Mouse (Mus musculus): ENCODE data around the gene Qtrt1. TPM values are rescaled to one million over a fixed set of nuclear protein-coding genes. Genes with fewer than 3 reads are reported as not detected.

Qtrt1 gene
- total and polyA plus RNA-seq, 2 experiments, result 5.6 to 15.7 TPM

DNA sequence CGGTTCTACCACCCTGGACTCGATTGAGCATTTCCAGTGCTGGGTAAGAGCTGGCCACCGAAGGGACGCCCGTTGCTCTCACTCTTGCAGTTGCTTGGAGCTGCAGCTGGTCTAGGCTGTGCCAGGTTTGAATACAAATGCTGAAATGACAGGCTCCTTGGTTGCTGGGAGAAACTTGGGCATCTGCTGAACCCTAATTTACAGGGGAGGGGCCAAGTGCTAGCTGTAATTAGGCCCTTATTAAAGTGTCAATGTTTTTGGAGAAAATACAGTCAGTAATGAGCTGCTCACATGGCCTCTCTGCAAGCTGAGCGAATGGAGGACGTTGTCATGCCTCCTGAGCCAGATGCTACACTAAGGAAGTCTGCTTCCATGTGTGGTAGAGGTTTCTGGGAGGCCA is 19.1 kb downstream of the Qtrt1 start:
- no peak overlapping the region for H3K27ac ChIP-seq (replicated peaks; ENCODE audit: insufficient read depth, low read depth, low read length)
- no peaks in the 10 kb centered on the region for H3K36me3 ChIP-seq (ENCODE audit: control insufficient read depth, insufficient read depth, low read length)
- H3K4me1 ChIP-seq (ENCODE audit: control insufficient read depth, insufficient read depth, low read length), result peaks cover 43% of the 10 kb centered on the region
- DNase-seq (ENCODE audit: extremely low read depth, low read depth, low spot score), result no peak
- no peak overlapping the region for H3K9ac ChIP-seq (ENCODE audit: low read depth, low read length)
- peaks cover 75% of the 10 kb centered on the region for H3K79me2 ChIP-seq (ENCODE audit: control insufficient read depth, insufficient read depth, low read length)
- TF ChIP-seq POLR2A (IDR thresholded peaks at IDR 0.05; ENCODE audit: extremely low read depth, insufficient read depth, low read length) (no peak), CTCF (IDR thresholded peaks at IDR 0.05; ENCODE audit: low read depth, low read length) (no peak)
- H3K4me3 ChIP-seq (ENCODE audit: insufficient read depth, low read depth, low read length), result no peak overlapping the region
- no peaks in the 10 kb centered on the region for H3K27me3 ChIP-seq (ENCODE audit: control insufficient read depth, insufficient read depth, low read length)
- WGBS, result 88% methylated on average over 7 of the region's 7 CpGs

DNA sequence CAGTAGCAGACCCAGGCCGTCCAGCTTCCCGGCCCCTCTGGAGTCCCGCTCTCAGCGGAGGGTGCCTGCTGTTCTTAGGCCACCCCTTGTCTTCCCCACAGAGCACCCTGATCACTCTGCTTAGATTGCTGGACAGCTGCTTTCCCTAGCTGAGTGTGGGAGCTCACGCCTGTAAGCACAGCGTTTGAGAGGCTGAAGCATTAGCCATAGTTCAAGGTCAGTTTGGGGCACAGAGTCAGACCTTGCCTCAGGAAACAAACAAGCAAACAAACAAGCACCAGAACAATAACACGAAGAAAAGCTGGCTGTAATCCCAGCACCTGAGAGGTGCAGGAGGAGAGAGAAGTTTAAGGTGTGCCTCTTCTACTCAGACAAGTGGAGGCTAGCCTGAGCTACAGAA is 20.4 kb downstream of the Qtrt1 start:
- no peaks in the 10 kb centered on the region for H3K27me3 ChIP-seq (ENCODE audit: control insufficient read depth, insufficient read depth, low read length)
- peaks cover 74% of the 10 kb centered on the region for H3K79me2 ChIP-seq (ENCODE audit: control insufficient read depth, insufficient read depth, low read length)
- H3K4me1 ChIP-seq (ENCODE audit: control insufficient read depth, insufficient read depth, low read length), result peaks cover 44% of the 10 kb centered on the region
- DNase-seq (ENCODE audit: extremely low read depth, low read depth, low spot score), result peak; percentile 56
- no peak overlapping the region for H3K4me3 ChIP-seq (ENCODE audit: insufficient read depth, low read depth, low read length)
- WGBS, result 62% methylated on average over 7 of the region's 7 CpGs
- no peak overlapping the region for H3K9ac ChIP-seq (ENCODE audit: low read depth, low read length)
- no peak overlapping the region for H3K27ac ChIP-seq (replicated peaks; ENCODE audit: insufficient read depth, low read depth, low read length)
- TF ChIP-seq POLR2A (IDR thresholded peaks at IDR 0.05; ENCODE audit: extremely low read depth, insufficient read depth, low read length), result no peak
- no peak for TF ChIP-seq CTCF (IDR thresholded peaks at IDR 0.05; ENCODE audit: low read depth, low read length)
- H3K36me3 ChIP-seq (ENCODE audit: control insufficient read depth, insufficient read depth, low read length), result no peaks in the 10 kb centered on the region

DNA sequence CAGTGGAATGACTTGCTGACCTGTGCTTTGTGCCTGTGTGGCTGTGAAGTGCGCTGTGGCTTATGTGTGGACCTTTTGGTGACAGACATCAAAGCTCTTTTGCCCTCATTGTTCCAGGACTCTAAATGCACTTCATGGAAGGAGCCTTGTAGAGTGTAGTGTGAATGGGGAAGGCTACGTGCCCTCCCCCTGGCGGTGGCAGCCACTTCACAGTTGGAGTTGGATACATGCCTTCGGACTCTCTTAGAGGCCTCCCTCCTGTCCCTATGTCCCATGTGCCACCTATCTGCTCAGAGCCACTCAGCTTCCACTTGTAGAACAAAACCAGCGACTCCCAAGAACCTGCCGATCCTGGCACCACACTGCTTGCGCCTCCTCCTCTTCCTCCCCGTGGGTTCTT is 22.1 kb downstream of the Qtrt1 start:
- no peaks in the 10 kb centered on the region for H3K36me3 ChIP-seq (ENCODE audit: control insufficient read depth, insufficient read depth, low read length)
- no peak for DNase-seq (ENCODE audit: extremely low read depth, low read depth, low spot score)
- 89% methylated on average over 8 of the region's 8 CpGs for WGBS
- peaks cover 43% of the 10 kb centered on the region for H3K4me1 ChIP-seq (ENCODE audit: control insufficient read depth, insufficient read depth, low read length)
- H3K79me2 ChIP-seq (ENCODE audit: control insufficient read depth, insufficient read depth, low read length), result peaks cover 75% of the 10 kb centered on the region
- no peak overlapping the region for H3K4me3 ChIP-seq (ENCODE audit: insufficient read depth, low read depth, low read length)
- TF ChIP-seq CTCF (IDR thresholded peaks at IDR 0.05; ENCODE audit: low read depth, low read length), result no peak
- TF ChIP-seq POLR2A (IDR thresholded peaks at IDR 0.05; ENCODE audit: extremely low read depth, insufficient read depth, low read length), result no peak
- no peak overlapping the region for H3K9ac ChIP-seq (ENCODE audit: low read depth, low read length)
- H3K27ac ChIP-seq (replicated peaks; ENCODE audit: insufficient read depth, low read depth, low read length), result no peak overlapping the region
- no peaks in the 10 kb centered on the region for H3K27me3 ChIP-seq (ENCODE audit: control insufficient read depth, insufficient read depth, low read length)

DNA sequence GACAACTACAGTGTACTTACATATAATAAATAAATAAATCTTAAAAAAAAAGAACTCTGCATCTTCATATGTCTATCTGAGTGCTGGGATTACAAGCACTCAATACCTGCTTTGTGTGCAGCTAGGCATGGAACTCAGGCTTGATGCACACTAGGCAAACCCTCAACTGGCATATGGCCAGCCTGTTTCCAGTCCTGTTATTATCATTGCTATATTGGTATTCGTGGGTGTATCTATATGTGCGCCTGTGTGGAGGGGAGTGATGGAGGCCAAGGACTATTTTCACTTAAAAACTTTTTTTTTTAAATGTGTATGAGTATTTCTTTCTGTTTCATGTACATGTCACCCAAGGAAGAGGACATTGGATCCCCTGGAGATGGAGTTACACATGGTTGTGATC is 22.8 kb downstream of the Qtrt1 start:
- DNase-seq (ENCODE audit: extremely low read depth, low read depth, low spot score), result no peak
- H3K36me3 ChIP-seq (ENCODE audit: control insufficient read depth, insufficient read depth, low read length), result no peaks in the 10 kb centered on the region
- no peak for TF ChIP-seq POLR2A (IDR thresholded peaks at IDR 0.05; ENCODE audit: extremely low read depth, insufficient read depth, low read length)
- no peak for TF ChIP-seq CTCF (IDR thresholded peaks at IDR 0.05; ENCODE audit: low read depth, low read length)
- WGBS, result 88% methylated on average over 2 of the region's 2 CpGs
- H3K79me2 ChIP-seq (ENCODE audit: control insufficient read depth, insufficient read depth, low read length), result peaks cover 75% of the 10 kb centered on the region
- peaks cover 41% of the 10 kb centered on the region for H3K4me1 ChIP-seq (ENCODE audit: control insufficient read depth, insufficient read depth, low read length)
- no peak overlapping the region for H3K9ac ChIP-seq (ENCODE audit: low read depth, low read length)
- no peaks in the 10 kb centered on the region for H3K27me3 ChIP-seq (ENCODE audit: control insufficient read depth, insufficient read depth, low read length)
- H3K4me3 ChIP-seq (ENCODE audit: insufficient read depth, low read depth, low read length), result no peak overlapping the region
- no peak overlapping the region for H3K27ac ChIP-seq (replicated peaks; ENCODE audit: insufficient read depth, low read depth, low read length)

DNA sequence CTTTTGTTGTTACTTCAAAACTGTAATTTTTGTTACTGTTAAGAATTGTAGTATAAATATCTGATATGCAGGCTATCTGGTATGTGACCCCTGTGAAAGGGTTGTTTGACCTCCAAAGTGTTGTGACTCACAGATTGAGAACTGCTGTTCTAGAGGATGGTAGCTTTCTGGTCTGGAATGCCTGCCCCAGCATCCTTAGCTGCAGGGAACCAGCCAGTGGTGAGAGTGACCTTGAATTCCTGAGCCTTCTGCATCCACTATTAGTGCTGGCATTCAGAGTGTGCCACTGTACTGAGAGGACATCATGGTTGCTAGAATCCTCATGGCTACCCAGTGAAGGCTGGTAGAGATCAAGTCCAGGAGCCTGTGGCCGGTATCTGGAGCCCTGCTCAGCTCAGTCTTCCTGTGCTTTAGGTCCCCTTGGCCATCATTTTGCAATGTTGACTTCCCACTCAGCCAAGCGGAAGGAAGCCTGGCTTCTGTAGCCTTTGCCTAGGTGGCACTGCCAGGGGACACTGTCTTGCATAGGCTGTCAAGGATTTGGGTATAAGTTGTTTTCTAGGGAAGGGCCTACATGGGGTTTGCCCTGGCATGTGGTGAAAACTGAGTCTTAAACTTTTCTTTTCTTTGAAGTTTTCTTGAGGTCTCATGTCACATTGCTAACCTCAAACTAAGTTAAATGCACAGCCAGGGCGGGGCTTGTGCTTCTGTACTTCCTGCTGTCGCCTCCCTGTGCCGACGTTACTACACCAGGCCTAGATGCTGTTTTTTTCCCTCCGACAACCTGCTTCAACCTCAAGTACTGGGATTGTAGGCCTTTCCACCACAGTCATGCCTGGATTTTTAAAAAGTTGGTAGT is 24.4 kb downstream of the Qtrt1 start:
- Histone ChIP-seq H3K27ac (replicated peaks; ENCODE audit: insufficient read depth, low read depth, low read length) (no peak overlapping the region), H3K36me3 (ENCODE audit: control insufficient read depth, insufficient read depth, low read length) (no peaks in the 10 kb centered on the region), H3K9ac (ENCODE audit: low read depth, low read length) (no peak overlapping the region), H3K4me3 (ENCODE audit: insufficient read depth, low read depth, low read length) (no peak overlapping the region), H3K79me2 (ENCODE audit: control insufficient read depth, insufficient read depth, low read length) (peaks cover 66% of the 10 kb centered on the region), H3K4me1 (ENCODE audit: control insufficient read depth, insufficient read depth, low read length) (peaks cover 27% of the 10 kb centered on the region), H3K27me3 (ENCODE audit: control insufficient read depth, insufficient read depth, low read length) (no peaks in the 10 kb centered on the region)
- peak; percentile 29 for DNase-seq (ENCODE audit: extremely low read depth, low read depth, low spot score)
- 58% methylated on average over 7 of the region's 7 CpGs for WGBS
- no peak for TF ChIP-seq POLR2A (IDR thresholded peaks at IDR 0.05; ENCODE audit: extremely low read depth, insufficient read depth, low read length)
- no peak for TF ChIP-seq CTCF (IDR thresholded peaks at IDR 0.05; ENCODE audit: low read depth, low read length)

DNA sequence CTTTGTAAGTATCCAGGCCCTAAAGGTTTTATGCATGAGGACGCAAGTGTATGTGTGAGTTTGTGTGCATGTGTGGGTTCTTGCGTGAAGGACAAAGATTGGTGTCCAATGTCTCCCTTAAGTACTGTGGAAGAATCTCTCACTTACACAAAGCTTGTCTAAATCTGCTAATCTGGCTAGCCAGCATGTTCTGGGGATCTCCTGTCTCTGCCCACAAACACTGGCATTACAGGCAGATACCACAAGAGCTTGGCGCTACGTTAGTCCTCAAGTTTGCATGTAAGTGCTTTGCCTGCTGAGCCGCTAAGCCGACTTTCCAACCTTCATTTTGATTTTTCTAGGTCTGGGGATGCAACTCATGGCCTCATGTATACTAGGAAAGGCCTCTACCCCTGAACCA is 25.9 kb downstream of the Qtrt1 start:
- Histone ChIP-seq H3K36me3 (ENCODE audit: control insufficient read depth, insufficient read depth, low read length) (no peaks in the 10 kb centered on the region), H3K79me2 (ENCODE audit: control insufficient read depth, insufficient read depth, low read length) (peaks cover 64% of the 10 kb centered on the region), H3K27me3 (ENCODE audit: control insufficient read depth, insufficient read depth, low read length) (no peaks in the 10 kb centered on the region), H3K27ac (replicated peaks; ENCODE audit: insufficient read depth, low read depth, low read length) (no peak overlapping the region), H3K4me1 (ENCODE audit: control insufficient read depth, insufficient read depth, low read length) (peaks cover 19% of the 10 kb centered on the region), H3K4me3 (ENCODE audit: insufficient read depth, low read depth, low read length) (no peak overlapping the region), H3K9ac (ENCODE audit: low read depth, low read length) (no peak overlapping the region)
- DNase-seq (ENCODE audit: extremely low read depth, low read depth, low spot score), result no peak
- 95% methylated on average over 6 of the region's 6 CpGs for WGBS
- TF ChIP-seq POLR2A (IDR thresholded peaks at IDR 0.05; ENCODE audit: extremely low read depth, insufficient read depth, low read length), result no peak
- TF ChIP-seq CTCF (IDR thresholded peaks at IDR 0.05; ENCODE audit: low read depth, low read length), result no peak
